Mouse (Mus musculus) cerebellum, adult 2 months (tissue): Measurements from ENCODE around the gene Spryd3. TPM values are rescaled to one million over a fixed set of nuclear protein-coding genes. Genes with fewer than 3 reads are reported as not detected.

Source experiments
- DNase-seq, 2 experiments: peaks; one replicate each; pipeline ENCODE4 v3.0.0; 2021
- H3K27ac ChIP-seq: fragments of 200-500 bp; 2 replicates; pipeline ENCODE4 v1.5.1; 2012; ENCODE audit warnings: low read length, control low read depth, inconsistent platforms; ENCODE audit not compliant: insufficient read depth
- H3K27me3 ChIP-seq: fragments of 200-500 bp; 2 replicates; pipeline ENCODE4 v1.6.1; 2012; ENCODE audit warnings: inconsistent platforms, mild to moderate bottlenecking, low read length, moderate library complexity; ENCODE audit not compliant: control insufficient read depth, insufficient read depth
- H3K4me1 ChIP-seq: fragments of 200-500 bp; 2 replicates; pipeline ENCODE4 v1.6.1; 2011; ENCODE audit warnings: low read length; ENCODE audit not compliant: control insufficient read depth, insufficient read depth
- H3K4me3 ChIP-seq: fragments of 200-500 bp; replicated peaks from 2 replicates; pipeline ENCODE3; 2011; ENCODE audit warnings: mild to moderate bottlenecking, low read depth, low read length, control low read depth; ENCODE audit not compliant: insufficient read depth
- CTCF ChIP-seq: fragments of 200-500 bp; IDR thresholded peaks from 2 replicates; pipeline ENCODE4 v1.5.1; 2011; ENCODE audit warnings: low read depth, mild to moderate bottlenecking, control low read depth, low read length, moderate library complexity, borderline replicate concordance; ENCODE audit not compliant: insufficient read depth
- POLR2A ChIP-seq: fragments of 200-500 bp; IDR thresholded peaks from 2 replicates; pipeline ENCODE4 v1.6.1; 2011; ENCODE audit warnings: low read length, control low read depth, borderline replicate concordance; ENCODE audit not compliant: insufficient read depth
- WGBS: fragments of 180-500 bp; shearing (Covaris S2); methylation state at CpG from one replicate; pipeline ENCODE4 v1.1.7; 2018; 5-methylcytosine and 5-hydroxymethylcytosine counted together
- polyA plus RNA-seq: library from polyadenylated mRNA; depleted of rRNA; stranded (reverse); fragments of >200 nt; gene quantifications from 2 replicates; pipeline ENCODE4 v1.2.3, GENCODE M21; 2012; rRNA removed

Spryd3 gene
- polyA plus RNA-seq, result 159 and 161 TPM in 2 replicates

DNA sequence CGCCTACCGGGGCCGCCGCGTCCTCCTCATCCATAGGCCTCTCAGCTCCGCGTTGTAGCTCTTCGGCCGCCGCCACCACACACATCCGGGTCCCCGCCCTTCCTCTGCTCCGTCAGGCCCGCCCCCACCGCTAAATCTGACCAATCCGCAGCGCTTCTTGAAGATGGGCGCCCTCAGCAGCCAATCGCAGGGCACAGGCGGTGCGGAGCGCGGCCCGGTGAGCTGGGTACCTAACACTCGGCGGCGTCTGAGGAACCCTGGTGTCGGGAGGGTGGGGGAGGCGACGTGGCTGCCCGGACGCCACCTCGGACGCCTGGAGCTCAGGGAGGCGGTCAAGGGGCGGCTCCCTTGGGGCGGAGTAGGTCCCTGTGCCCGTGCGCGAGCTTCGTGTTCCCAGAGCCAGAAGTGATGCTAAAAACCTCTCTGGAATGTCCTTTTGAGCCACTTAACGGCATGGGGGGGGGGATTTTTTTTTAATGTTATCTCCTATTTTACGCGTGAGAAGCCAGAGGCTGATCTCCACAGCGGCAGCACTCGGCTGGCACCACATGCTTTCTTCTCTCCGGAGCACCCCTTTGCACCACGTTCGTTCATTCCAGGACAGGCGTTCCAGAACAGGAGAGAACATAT lies at the start of gene Spryd3:
Gene Spryd3 (minus strand): TSS at position 106 of the 630 bp plus-strand sequence.
- Histone ChIP-seq H3K27me3 (no peaks in the 10 kb centered on the region), H3K4me3 (peak within 1 kb of the TSS; percentile 90), H3K27ac (peak within 1 kb of the TSS; percentile 87), H3K4me1 (peaks cover 2% of the 10 kb centered on the region; the same call in 1 of the 2 replicates)
- TF ChIP-seq POLR2A (peak; percentile 64), CTCF (no peak)
- peak; percentile 98 to 100 for DNase-seq
- under 1% methylated on average over 50 of the region's 50 CpGs for WGBS

DNA sequence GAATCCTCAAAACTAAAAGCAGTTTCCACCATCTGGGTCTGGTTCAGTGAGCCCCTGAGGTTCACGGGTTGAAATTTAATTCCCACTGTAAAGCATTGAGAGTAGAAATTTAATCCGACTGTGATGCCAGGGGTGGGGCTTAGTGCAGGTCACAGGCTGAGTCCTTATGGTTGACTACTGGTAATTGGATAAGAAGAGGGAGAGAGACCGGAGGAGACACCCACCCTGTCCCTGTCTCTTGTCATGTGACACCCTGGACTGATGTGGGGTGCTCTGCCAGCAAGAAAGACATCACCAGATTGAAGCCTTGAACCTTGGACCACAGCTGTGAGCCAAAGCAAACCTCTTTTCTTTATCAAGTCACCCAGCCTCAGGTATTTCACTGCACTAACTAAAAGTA lies 47.0 kb upstream of the Spryd3 start:
- DNase-seq, result no peak
- peaks cover 2% of the 10 kb centered on the region; the same call in 1 of the 2 replicates for H3K4me1 ChIP-seq
- no peak for TF ChIP-seq CTCF
- TF ChIP-seq POLR2A, result no peak
- H3K4me3 ChIP-seq, result no peak overlapping the region
- no peaks in the 10 kb centered on the region for H3K27me3 ChIP-seq
- WGBS, result 81% methylated on average over 3 of the region's 3 CpGs
- no peak overlapping the region for H3K27ac ChIP-seq

DNA sequence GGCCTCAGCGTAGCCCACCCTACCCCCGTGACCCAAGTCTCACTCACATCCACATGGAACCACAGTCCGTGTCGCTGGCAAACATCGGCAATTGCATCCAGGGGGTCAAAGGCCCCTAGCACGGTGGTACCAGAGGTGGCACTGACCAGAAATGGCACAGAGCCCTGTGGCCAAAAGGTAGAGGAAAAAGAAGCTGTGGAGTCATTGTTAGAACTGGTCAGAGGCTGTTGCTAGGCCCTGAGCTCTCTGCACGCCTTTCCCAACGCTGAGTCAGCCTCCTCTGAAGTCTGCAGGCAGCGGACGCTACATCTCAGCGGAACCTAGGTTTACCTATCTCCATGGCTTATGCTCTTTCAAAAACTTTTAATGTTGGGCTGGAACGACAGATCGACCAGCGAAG lies 43.9 kb upstream of the Spryd3 start:
- peaks cover 2% of the 10 kb centered on the region; the same call in 1 of the 2 replicates for H3K4me1 ChIP-seq
- no peak overlapping the region for H3K4me3 ChIP-seq
- WGBS, result 59% methylated on average over 14 of the region's 14 CpGs
- H3K27ac ChIP-seq, result no peak overlapping the region
- TF ChIP-seq CTCF (no peak), POLR2A (no peak)
- peak in 1 of 2 experiments; percentile 17 for DNase-seq
- H3K27me3 ChIP-seq, result no peaks in the 10 kb centered on the region

DNA sequence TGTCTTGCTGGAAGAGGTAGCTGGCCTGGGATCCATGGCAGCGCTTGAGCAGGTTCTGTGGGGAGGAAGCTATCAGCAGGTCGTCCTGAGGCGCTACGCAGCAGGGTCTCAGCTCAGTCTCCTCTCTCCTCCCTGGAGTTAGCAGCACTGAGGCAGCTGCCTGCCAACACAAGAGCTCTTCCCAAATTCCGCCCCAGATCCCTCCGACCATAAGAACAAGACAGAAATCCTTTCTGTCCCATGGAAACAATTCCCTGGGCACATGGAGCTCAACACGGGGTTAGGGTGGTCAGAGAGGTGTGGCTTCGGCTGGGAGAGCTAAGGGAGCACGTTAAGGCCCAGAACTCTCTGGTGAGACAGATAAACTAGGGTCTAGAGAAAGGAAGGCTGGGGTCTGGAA lies 43.1 kb upstream of the Spryd3 start:
- Histone ChIP-seq H3K27ac (no peak overlapping the region), H3K4me3 (no peak overlapping the region), H3K4me1 (peaks cover 2% of the 10 kb centered on the region; the same call in 1 of the 2 replicates), H3K27me3 (no peaks in the 10 kb centered on the region)
- 83% methylated on average over 9 of the region's 9 CpGs for WGBS
- DNase-seq, result no peak
- TF ChIP-seq POLR2A (no peak), CTCF (no peak)

DNA sequence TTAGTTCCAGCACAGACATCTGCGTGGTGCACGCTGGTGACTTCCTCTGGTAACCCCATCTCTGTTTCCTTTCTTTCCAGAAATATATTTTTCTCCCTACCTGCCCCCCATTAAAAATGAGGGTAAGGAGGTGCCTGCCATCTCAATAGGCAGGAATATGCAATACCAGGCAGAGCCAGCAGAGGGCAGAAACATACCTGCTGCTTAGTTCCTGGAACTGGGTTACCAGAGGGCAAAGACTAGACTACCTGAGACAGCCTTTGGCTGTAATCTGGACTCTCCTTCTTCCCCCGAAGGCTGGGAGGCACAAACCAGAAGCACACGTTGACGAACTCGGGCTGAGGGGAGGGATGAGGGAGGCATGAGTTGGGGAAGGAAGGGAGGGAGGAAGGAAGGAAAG lies 42.2 kb upstream of the Spryd3 start:
- Histone ChIP-seq H3K27me3 (no peaks in the 10 kb centered on the region), H3K4me3 (no peak overlapping the region), H3K4me1 (peaks cover 2% of the 10 kb centered on the region; the same call in 1 of the 2 replicates), H3K27ac (no peak overlapping the region)
- TF ChIP-seq POLR2A (no peak), CTCF (peak; percentile 81)
- DNase-seq, result peak; percentile 82 to 90
- 13% methylated on average over 6 of the region's 6 CpGs for WGBS

DNA sequence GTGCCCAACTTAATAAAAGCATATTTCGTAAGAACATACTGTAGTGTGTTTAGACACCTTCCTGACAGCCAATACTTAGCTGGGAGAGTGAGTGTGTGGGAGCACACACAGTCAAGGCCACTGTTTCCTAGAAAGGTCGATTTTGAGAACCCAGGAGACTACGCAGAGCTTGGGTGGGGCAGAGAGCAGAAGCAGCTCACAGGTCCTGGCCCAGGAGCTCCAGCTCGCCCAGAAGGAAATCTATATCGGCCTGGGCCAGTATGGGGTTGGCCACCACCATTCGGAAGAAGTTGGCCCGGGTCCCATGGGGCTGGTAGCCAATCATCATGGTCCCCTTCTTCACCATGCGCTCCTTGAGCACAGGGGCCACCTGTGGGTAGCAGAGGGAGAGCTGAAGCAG lies 41.4 kb upstream of the Spryd3 start:
- Histone ChIP-seq H3K27me3 (no peaks in the 10 kb centered on the region), H3K4me3 (no peak overlapping the region), H3K4me1 (peaks cover 2% of the 10 kb centered on the region; the same call in 1 of the 2 replicates), H3K27ac (no peak overlapping the region)
- TF ChIP-seq CTCF (no peak), POLR2A (no peak)
- WGBS, result 70% methylated on average over 8 of the region's 8 CpGs
- DNase-seq, result no peak

DNA sequence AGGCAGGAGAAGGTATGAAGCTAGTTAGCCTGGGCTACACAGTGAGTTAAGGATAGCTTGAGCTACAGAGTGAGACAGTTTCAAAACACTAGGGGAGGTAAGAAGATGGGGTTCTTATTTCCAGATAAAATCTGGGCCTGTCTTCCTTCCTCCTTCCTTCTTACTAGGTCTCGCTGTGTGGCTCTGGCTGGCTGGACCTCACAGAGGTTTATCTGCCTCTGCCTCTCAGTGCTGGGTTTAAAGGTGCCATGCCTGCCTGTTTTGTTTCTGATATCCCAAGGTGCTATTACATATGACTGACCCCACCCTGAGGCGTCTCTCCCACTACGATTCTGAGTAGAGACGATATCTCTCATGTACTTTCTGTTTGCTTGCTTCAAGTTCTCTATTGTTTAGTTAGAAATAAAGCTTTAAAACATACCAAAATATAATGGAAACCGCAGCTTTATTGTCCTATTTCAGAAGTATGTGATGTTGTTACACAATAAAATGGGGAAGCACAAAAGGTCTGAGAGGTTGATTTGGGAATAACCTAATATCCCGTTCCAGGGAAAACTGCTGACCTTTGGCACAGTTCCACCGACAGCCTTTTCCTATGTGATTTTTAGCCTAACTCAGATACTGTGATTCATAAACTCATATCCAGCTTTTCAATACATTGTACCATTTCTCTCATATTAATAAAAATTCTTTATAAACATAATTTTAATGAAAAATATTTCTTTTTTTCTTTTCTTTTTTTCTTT lies 40.7 kb upstream of the Spryd3 start:
- Histone ChIP-seq H3K27me3 (no peaks in the 10 kb centered on the region), H3K4me1 (peaks cover 2% of the 10 kb centered on the region; the same call in 1 of the 2 replicates), H3K4me3 (no peak overlapping the region), H3K27ac (no peak overlapping the region)
- no peak for DNase-seq
- TF ChIP-seq POLR2A (no peak), CTCF (no peak)
- 91% methylated on average over 7 of the region's 7 CpGs for WGBS
